Mouse (Mus musculus): Measurements from ENCODE around the gene Xylt1. TPM values are rescaled to one million over a fixed set of nuclear protein-coding genes. Genes with fewer than 3 reads are reported as not detected.

The Xylt1 gene
- 10 to 100 TPM; 53.3 to 55.2 TPM for total RNA-seq (2021)

GRCm38 (mm10) chr7:117380418-117381187, at the start of gene Xylt1:
TSS of gene Xylt1 (plus strand) at chr7:117380979.
- DNase-seq (ENCODE audit: extremely low spot score in 1 of 2, low spot score in 2 of 2), result peak; percentile 65 to 90
- intact Hi-C loops (cut with DNase I), result loop anchor here (5.0 to 10.0 kb wide), 4 partner anchors 114 to 722 kb away; no protein-coding TSS in a partner anchor

DNA sequence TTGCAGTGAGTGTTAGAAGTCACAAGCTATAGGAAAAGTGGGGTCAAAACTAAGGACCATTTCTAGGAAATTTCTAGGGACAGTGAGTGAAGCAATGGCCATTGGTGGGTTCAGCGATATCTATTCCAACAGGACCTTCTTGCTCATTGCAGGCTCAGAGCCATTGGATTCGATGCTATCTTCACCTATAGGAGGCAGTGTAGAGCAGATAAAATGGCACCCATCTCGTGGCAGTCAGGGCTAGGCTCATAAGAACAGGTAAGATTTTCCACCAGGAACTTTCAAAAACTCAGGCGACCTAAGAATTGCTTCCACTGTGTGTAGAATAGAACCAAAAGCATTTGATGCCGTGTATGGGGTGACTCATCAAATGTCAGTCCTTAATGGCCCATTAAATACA, 46.8 kb upstream of the Xylt1 start:
- no peak for DNase-seq (ENCODE audit: extremely low spot score in 1 of 2, low spot score in 2 of 2)
- intact Hi-C loops (cut with DNase I), result no loop called here

GRCm38 (mm10) chr7:117356316-117356715, 24.5 kb upstream of the Xylt1 start:
- intact Hi-C loops (cut with DNase I), result no loop called here
- DNase-seq (ENCODE audit: extremely low spot score in 1 of 2, low spot score in 2 of 2), result no peak

GRCm38 (mm10) chr7:117357425-117358194, 23.2 kb upstream of the Xylt1 start:
- no peak for DNase-seq (ENCODE audit: extremely low spot score in 1 of 2, low spot score in 2 of 2)
- intact Hi-C loops (cut with DNase I), result no loop called here

DNA sequence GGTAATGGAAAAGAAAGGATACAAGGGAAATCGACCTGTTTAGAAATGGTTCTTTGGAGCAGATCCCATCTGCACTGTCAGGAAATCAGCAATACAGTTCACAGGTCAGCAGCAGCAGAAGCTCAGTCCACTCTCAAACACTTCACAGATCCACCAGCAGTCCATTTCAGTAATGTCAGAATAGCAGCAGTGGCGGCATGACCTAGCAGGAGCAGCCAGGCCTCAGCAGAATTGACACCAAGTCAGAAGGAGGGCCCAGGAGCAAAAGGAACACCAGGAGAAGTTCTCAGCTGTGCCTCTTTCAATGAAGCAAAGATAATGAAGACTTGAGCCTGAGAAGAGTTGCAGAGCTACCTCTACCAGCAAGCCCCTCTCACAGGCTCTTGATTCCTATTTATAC, 19.5 kb upstream of the Xylt1 start:
- DNase-seq (ENCODE audit: extremely low spot score in 1 of 2, low spot score in 2 of 2), result no peak
- intact Hi-C loops (cut with DNase I), result no loop called here

DNA sequence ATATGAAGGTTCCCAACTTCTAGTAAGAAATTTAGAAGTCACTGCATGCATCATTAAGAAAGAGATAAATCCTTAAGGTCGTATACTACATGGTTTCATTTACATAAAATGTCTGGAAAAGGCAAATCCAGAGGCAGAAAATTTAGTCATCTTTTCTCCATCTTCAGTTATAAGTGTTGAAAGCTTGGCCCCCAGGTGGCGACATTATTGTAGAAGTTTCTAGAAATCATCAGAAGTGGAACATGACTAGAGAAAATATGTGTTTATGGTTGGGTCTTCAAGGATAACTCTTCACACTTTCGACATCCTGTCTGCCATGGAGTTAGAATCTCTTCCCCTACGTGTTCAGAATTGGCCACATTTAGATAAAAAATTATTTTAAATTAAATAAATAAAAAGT, 18.3 kb upstream of the Xylt1 start:
- DNase-seq (ENCODE audit: extremely low spot score in 1 of 2, low spot score in 2 of 2), result no peak
- intact Hi-C loops (cut with DNase I), result no loop called here

DNA sequence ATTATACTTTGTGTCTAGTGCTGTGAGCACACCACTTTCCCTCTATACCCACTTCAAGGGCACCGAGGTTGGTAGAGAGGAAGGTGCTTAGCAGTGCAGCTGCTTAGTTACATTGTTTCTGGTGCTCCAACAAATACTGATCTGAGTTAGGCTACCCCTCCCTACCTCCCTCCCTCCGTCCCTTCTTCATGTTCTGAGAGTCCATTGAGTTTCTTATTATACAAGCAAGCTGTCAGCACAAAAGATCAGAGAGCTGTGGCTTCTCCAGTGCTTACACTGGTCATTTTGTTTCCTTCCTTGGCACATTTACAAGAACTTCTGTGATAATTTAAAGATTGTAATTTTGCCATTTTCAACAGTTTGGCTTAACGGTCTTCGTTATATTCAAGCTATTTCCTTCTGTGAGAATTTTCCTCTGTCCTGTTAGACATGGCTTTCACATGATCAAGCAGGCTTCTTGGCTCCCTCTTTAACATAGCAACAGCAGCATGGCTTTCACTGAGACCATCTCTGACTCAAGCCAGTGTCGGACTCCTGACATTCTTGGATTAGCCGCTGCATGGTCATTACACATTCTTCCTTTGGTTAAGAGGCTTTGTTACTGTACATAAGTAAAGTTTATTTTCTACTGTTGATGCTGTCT, 12.0 kb upstream of the Xylt1 start:
- DNase-seq (ENCODE audit: extremely low spot score in 1 of 2, low spot score in 2 of 2), result no peak
- intact Hi-C loops (cut with DNase I), result no loop called here

GRCm38 (mm10) chr7:117369290-117369941, 11.4 kb upstream of the Xylt1 start:
- intact Hi-C loops (cut with DNase I), result no loop called here

DNA sequence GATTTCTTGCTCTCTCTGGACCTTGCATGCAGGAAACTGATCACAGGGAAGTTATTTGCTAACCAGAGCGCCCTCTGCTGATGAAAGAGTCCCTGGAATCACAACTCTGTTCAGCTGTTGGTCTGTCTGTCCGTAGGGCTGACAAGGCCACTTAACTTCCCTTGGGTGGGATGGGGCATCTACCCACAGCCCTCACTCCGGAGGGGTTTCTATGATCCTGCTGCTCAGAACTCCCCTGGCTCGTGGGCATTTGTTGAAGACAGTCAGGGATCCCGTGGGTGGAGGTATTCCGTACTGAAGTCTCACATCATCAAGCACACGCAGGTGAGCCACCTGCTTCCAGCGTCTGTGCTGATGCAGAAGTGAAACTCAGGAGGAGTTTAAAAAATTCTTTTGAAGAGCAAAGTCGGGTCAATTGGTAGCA, 4.9 kb upstream of the Xylt1 start:
- DNase-seq (ENCODE audit: extremely low spot score in 1 of 2, low spot score in 2 of 2), result peak; percentile 66 to 67
- intact Hi-C loops (cut with DNase I), result loop anchor here (10.0 kb wide), 1 partner anchor 211 kb away; no protein-coding TSS in a partner anchor

More at GRCm38 (mm10) chr7:117369290-117369941, 11.4 kb upstream of the Xylt1 start:
- no peak for DNase-seq (ENCODE audit: extremely low spot score in 1 of 2, low spot score in 2 of 2)

- DNase-seq (ENCODE audit: extremely low spot score in 1 of 2, low spot score in 2 of 2), result no peak
- intact Hi-C loops (cut with DNase I), result loop anchor here (10.0 kb wide), 1 partner anchor 212 kb away; no protein-coding TSS in a partner anchor
These were observed 3.6 kb upstream of the Xylt1 start for GRCm38 (mm10) chr7:117377138-117377537.

GRCm38 (mm10) chr7:117380036-117380417, 752 bp upstream of the Xylt1 start:
- intact Hi-C loops (cut with DNase I), result loop anchor here (5.0 to 10.0 kb wide), 4 partner anchors 115 to 722 kb away; no protein-coding TSS in a partner anchor
- no peak for DNase-seq (ENCODE audit: extremely low spot score in 1 of 2, low spot score in 2 of 2)

GRCm38 (mm10) chr7:117381188-117381981, 606 bp downstream of the Xylt1 start:
- DNase-seq (ENCODE audit: extremely low spot score in 1 of 2, low spot score in 2 of 2), result peak in 1 of 2 experiments; percentile 62

GRCm38 (mm10) chr7:117382006-117382405, 1.2 kb downstream of the Xylt1 start:
- no peak for DNase-seq (ENCODE audit: extremely low spot score in 1 of 2, low spot score in 2 of 2)
- intact Hi-C loops (cut with DNase I), result loop anchor here (5.0 to 10.0 kb wide), 4 partner anchors 113 to 720 kb away; no protein-coding TSS in a partner anchor

More at GRCm38 (mm10) chr7:117381188-117381981, 606 bp downstream of the Xylt1 start:
- intact Hi-C loops (cut with DNase I), result loop anchor here (5.0 to 10.0 kb wide), 4 partner anchors 113 to 721 kb away; no protein-coding TSS in a partner anchor

- intact Hi-C loops (cut with DNase I), result loop anchor here (5.0 to 10.0 kb wide), 4 partner anchors 111 to 719 kb away; no protein-coding TSS in a partner anchor
- peak; percentile 62 to 67 for DNase-seq (ENCODE audit: extremely low spot score in 1 of 2, low spot score in 2 of 2)
These were observed 2.6 kb downstream of the Xylt1 start for GRCm38 (mm10) chr7:117383147-117383940.

DNA sequence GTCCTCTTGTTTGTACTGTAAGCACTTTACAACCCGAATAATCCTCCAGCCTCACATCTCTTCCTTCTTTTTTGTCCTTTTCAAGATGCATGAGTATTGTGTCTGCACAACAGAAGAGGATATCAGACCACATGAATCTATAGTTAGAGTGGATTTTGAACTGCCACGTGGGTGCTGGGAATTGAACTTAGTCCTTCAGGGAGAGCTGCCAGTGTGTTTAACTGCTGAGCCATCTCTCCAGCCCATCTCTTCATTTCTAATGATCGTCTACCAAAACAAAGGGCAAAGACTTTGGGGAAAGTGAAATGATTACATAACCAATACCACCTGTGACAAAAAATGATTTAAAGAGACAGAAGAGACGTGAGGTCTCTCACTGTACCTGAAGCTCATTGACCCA, 5.6 kb downstream of the Xylt1 start:
- intact Hi-C loops (cut with DNase I), result loop anchor here (10.0 kb wide), 2 partner anchors 108 to 238 kb away; no protein-coding TSS in a partner anchor
- no peak for DNase-seq (ENCODE audit: extremely low spot score in 1 of 2, low spot score in 2 of 2)

DNA sequence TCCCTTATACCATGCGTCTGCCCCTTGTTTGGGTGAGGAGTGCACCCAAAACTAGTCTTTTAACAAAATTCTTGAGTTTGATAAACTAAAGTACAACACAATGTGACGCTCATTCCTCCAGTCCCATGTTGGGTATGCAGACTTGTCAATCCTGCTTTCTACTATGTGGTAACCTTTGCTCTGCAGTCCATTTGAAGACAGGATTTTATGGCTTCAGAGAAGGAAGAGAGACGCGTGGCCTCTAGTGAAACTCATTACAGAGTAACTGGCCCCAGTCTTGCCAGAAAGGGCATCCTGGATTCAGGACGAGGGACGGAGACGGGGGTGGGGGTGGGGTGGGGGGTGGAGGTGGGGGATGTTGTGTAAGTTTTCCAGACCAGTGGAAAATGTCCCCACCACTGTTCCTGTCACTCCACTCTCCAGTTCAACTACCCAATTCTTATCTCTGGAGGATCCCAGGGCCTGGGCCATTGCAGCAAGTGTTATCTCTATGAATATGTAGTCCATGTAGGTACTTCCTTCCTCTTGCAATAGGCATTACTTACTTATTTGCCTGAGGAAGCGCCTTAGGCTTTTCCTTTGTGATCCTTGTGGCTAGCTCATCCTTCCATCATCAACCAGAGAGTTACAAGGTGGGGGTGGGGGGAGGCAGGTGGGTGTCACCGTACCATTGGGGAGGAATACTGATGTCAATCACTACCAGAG, 7.7 kb downstream of the Xylt1 start:
- intact Hi-C loops (cut with DNase I), result loop anchor here (10.0 kb wide), 2 partner anchors 106 to 236 kb away; no protein-coding TSS in a partner anchor
- no peak for DNase-seq (ENCODE audit: extremely low spot score in 1 of 2, low spot score in 2 of 2)

All from left cerebral cortex, postnatal 10 days (tissue).